Mouse (Mus musculus) WW6 (cell line): ENCODE measurements around the gene Zgpat.

Source experiments
- DNase-seq: peaks from one replicate; pipeline ENCODE4 v3.0.0-alpha.2; 2013; ENCODE audit warnings: low read depth, low spot score

Gene Zgpat

DNA sequence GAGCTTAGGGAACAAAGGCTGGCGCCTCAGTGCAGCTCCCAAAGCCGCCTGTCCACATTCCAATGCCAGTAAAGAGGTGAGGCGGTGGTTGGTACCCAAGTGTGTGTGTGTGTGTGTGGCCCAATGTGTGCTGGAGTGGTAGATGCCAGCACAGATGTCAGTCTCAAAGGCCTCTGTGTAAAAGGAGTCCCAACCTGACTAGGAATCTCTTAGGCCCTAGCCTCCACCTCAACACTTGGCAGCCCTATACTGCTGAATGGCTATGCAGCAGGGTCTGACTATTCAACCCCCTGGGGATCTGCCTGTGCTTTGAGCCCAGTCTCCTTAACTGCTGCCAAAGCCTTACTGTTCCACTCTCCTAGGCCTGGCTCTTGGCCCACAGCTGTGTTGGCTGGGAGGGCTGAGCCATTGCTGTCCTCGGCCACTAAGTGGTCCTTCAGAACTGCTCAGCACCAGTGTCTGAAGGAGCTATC lies 20.2 kb downstream of the Zgpat start:
- no peak for DNase-seq

DNA sequence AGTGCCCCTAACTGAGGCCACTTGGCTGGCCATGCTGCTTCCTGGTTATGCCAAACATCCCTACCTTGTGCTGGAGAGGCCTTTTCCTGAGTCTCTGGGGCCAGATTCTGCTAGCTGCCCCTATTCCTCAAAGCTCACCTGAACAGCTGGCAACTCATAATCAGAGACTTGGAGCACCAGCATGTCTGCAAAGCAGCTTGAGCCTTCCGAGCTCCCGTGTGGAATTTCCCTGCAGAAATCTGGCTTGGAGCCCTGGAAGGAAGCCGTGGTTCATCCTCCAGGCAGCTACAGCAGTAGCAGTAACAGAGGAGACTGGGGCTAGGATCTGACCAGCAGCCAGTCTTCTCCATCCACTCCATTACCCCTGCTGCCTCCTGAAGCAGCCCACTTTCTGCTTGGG lies 21.2 kb downstream of the Zgpat start:
- no peak for DNase-seq

DNA sequence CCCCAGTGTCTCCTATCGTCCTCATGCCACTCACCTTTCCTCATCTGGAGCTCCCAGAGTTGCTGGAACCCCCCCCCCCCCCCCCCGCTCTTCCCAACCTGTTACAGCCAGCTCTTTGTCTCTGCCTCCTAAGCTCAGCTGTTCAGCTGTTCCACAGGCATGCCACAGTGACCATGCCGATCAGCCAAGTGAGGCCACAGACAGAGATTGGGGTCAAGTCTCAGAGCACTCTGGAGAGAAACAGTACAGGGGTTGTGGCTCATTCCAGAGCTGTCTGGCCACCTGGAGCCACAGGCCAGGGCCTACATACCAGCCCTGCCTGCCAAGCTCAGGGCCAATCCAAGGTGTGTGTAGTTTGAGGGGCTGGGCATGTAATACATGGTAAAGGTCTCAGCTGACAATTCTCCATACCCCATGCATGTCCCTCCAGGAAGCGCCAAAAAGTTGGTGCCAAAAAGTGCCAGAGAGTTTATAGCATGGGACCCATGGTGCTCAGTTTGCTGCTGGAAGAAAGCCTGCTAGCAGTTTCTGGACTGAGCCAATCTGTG lies 22.0 kb downstream of the Zgpat start:
- no peak for DNase-seq

DNA sequence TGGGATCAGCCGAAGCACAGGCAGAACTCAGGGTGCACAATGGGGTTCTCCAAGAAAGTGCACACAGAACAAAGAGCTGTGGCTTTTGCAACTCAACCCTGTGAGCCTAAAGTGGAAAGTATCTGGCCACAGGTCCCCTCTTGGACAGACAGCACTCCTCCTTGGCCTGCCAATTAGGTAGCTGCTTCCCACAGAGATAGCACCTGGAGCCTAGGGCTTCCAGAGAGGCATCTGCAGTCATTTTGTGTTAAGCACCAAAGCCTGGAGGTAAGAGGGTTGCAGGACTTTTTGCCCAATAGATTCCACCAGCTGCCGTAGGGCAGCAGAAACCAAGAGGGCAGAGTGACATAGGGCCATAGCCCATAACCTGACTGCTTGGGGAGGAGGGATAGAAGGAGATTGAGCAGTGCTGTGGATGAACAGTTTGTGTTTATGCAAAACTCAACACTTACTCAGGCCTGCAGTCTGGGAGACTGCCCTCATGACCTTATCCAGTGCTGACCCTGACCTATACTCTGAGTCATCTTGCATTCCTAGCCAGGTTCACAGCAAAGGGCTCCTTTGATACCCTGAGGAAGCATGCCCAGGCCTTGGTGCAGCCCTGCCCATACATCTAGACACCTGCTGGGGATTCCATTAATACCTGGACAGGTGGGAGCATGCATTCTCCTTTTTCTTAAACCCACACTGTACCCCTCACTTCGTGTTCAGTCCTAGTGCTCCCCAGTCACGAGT lies 25.6 kb downstream of the Zgpat start:
- no peak for DNase-seq

DNA sequence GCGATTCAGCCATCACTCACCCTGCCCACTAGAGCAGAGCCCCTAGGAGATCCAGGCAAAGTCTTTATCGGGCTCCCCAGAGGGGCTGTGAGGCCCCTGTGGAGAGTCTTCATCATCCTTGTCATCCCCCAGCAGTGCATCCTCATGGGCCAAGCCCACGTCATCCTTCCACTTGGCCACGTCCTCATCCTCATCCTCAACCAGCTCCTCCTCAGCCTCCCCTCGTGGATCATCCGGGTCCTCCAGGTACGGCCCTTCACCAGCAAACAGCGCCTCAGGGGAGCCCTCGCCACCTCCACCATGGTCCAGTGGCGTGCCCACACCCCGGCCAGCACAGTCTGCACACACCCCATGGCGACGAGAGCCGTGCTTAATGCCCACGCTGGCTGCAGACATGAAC lies 26.3 kb downstream of the Zgpat start:
- DNase-seq, result no peak

DNA sequence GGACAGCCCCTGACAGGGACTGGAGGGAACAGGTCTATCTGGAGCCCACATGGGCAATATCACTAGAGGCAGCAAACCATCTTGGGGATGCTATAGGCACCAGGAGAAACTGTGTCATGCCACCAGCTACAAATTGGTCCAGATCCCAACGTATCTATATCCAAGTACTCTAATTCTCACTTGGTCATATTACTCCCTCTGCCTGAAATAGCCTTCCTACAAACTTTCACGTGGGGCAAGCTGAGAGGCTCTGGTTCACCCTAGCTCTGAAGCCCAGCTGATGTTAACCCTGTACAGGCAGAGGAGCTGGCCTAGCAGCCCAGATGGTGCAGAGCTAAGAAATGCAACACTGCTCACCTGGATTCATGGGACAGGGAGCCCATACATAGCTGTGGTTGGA lies 26.8 kb downstream of the Zgpat start:
- DNase-seq, result no peak

DNA sequence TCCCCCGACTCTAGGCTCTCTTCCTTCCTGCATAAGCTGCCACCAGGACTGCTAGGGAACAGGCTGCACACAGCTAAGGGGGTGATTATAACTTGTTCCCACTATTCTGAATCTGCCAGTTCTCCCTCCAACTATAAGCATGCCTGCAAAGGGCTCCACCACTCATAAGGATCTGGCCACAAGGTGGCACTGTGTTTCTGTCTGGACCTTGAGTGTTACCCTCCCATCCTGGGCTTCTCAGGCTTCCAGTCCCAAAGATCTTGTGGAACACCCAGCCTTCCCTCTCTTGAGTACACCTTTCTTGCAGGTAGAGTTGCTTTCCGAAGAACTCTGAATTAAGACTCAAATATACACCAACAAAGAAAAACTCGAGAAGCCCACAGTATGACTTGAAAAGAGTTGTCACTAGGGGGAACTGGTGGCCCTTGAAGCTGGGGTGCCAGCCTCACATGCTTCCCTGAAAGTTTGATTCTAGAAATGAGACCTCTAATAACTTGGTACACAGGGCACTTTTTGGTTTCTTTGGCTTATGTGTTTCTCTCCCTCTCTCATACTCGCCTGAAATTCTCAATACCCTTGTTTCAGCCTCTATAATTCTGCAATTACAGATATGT lies 28.0 kb downstream of the Zgpat start:
- DNase-seq, result peak; percentile 29

DNA sequence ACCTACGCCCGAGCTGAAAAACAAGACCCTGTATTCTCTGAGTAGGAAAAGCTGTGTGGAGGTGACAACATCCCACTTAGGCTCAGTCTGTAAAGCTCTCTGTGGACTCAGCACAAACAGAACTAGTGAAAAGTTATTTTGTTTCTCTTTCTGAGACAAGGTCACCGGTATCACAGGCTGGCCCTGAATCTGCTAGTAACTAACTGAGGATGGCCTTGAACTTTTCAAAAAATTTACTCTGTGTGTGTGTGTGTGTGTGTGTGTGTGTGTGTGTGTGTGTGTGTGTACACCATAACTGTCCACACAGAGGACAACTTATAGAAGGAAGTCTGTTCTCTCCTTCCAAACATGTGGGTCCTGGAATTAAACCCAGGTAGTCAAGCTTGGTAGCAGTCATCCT lies 29.4 kb downstream of the Zgpat start:
- DNase-seq, result no peak

DNA sequence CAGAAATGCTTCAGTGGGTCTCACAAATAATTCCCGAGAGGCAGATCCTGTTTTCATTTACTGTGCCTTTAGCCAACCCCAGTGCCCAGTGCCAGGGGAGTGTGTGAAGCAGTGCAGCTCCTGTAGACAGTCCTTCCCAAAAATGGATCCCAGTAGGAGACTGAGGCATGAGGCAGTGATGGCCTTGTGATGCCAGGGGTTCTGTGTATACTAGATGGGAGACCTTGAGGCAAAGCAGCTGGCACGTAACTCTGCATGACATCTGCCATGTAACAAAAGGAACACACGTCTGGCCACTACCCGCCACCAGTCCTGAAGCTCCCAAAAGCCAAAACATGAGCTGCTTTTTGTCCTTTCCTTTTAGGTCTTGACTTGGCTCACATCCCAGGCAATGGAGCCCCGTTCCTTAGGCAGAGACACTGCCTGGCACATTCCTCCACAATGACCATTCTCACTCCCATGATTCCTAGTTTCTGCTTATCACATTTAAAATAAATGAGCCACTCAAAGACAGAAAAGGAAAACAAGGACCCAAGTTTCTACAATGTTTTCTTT lies 32.6 kb downstream of the Zgpat start:
- no peak for DNase-seq

DNA sequence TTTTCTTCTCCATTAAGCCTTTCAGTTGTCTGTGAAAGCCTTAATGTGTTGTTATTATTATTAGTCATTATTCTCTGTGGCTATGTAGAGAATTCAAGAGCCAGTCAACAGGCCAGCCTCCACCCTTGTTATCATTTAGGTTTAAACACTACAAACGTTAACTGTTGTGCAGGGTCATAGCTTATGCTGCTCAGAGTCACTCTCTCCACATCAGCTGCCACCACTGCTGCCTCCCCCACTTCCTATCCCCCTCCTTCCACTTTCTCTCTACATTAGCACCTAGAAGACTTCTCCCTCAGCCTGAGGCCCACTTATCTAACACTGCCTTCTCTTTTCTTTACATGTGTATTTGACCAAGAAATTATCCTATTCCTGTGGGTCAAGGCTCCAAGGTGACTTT lies 36.8 kb downstream of the Zgpat start:
- DNase-seq, result no peak

DNA sequence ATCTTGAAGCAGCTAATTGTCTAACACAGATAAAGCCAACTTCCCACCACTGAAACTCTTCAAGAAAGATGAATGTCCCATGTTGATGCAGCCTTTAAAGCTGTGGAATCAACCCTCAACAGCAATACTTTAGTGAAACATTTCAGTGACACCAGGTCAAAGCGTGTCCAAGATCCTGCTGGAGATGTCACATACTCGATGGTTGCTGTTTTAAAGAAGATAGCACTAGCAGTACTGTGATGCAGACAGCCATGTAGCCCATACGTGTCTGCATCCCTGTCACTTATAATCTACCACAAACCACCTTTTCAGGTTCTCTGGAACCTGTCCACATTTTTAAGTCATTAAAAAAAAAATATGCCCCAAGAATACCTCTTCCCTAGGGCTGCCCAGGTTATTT lies 39.0 kb downstream of the Zgpat start:
- DNase-seq, result no peak

DNA sequence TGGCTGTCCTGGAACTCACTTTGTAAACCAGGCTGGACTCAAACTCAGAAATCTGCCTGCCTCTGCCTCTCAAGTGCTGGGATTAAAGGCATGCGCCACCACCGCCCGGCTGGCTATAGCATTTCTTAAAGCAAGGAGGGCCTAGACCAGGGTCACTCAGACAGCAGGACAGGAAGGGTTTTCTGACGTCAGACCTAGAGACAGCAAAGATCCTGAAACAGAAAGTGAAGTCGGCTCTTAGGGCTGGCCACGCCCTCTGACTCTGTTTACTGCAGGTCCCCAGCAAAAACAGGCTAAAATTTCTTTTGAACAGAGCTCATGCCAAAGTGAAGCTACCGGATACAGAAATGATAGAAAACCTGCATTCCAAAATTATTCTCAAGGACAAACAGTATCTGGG lies 44.9 kb downstream of the Zgpat start:
- no peak for DNase-seq

DNA sequence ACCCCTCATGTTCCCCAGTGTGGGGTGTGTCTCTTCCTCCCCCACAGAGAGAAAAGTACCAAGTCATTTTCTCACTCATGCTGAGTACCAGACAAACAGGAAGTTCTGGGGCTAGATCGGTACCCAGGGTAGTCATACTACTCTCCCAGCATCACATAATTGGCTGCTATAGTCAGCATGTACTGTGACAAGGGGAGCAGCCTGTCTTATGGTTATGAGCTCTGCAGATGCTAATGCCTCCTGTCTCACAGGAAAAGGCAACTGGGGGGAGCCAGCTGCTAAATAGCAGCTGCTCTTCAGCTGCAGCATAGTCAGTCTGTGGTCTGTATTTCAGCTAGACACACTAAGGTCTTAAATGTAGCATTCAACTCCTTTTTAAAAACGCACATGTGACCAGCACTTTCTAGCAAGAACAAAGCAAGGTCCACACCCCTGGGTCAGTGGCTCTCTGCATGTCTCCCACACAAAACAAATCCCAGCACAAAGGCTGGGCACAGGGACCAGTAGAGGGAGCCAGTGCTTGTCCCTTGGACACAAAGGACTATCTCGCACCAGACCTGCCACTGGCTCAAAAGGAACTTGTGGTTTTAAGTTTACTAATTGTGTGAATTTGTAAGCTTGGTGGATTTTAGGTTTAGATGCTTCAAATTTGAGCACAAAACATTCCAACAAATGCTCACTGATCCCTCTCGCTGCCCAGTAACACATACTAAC lies 46.2 kb downstream of the Zgpat start:
- no peak for DNase-seq

DNA sequence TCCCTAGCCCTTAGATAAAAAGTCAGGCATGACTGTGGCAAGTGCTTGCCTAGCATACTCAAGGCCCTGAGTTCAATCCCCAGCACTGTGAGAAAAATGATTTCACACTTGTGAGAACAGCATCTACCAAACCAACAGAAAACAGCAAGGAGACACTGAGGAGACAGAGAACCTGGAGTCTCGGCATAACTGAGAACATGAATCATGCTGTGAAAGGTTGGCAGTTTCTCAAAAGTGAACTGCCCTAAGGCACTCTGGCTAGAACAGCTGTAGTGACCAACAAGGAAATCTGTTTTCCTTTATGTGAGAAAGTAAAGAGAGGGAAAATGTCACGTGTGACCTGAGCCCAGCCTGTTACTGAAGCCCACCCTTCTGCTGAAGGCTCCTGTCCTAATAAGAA lies 48.4 kb downstream of the Zgpat start:
- no peak for DNase-seq

DNA sequence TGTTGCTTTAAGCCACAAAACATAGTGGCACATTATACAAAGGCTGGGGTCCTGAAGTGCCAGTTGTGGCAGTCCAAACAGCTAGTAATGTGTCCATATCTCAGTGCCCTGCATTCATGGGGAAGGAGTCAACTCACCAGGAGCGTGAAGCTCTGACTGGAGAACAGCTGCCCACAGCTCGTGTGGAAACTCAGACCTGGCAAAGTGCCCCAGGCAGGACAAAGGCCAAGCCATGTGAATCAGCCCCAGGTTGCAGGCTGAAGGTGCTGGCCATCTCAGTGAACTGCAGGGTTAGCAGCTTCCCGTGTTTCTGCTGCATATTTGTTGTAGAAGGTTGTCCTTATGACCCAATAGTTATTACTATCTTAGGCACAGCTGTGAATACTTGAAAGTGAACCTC lies 51.2 kb downstream of the Zgpat start:
- DNase-seq, result no peak

DNA sequence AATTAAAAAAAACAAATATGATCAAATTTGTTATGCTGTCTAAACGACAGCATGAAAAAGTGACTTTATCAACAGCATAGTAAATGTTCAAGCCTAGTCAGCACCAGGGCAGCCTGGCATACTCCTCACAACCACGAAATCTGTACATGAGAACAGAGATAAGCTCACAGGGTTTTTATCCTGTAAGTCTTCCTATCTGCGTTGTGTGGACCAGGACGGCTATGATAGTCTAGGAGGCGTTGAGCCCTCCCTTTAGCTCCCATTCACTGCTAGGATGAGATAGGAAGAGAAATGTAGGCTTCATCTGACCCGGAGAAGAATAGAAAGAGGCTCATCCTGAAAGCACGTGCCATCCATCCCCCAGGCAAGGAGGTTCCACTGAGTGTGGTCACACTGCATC lies 54.6 kb downstream of the Zgpat start:
- no peak for DNase-seq

DNA sequence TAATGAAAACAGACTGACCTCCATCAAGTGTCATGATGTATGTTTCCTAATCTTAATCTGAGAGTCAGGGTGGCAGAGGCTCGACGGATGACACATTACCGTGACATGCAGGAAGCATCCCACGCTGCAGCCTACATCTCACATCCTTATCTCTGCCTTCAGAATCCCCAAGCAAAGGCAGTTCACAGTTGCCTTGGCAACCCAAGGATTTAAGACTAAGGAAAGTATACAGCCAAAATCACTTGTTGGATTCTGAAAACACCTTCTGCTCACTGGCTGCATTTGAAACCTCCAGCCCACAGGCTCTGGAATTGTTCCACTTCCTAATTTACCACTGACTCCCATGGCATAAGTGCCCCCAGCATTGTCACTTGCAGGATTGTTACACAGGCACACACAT lies 55.7 kb downstream of the Zgpat start:
- no peak for DNase-seq

DNA sequence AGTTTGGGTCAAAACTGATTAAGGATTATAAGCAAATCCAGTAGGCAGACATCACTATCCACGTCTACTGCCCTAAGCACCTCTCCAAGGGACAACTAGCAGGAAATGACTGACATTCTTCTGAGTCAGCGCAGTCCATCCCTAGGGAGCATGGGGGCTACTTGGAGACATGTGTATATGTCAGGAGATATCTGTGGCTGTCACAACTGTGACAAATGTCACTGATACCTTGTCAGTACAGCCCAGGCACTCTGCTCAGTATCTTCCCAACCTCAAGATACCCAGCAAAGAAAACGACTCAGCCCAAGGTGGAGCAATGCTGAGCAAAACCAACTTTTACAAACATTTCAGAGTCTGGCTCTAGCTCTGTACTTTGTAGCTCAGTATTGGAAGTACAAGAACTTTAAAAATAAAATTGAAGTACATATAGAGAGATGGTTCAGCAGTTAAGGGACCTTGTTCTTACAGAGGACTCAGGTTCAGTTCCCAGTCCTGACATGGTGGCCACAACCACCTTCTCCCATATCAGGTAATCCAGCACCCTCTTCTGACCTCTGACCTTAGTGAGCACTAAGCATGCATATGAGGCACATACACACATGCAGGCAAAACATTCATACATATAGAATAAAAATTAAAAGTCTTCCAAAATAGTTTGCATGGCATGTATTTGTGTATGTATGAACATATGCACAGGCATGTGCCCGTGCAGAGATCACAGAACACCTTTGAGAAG lies 56.3 kb downstream of the Zgpat start:
- no peak for DNase-seq

DNA sequence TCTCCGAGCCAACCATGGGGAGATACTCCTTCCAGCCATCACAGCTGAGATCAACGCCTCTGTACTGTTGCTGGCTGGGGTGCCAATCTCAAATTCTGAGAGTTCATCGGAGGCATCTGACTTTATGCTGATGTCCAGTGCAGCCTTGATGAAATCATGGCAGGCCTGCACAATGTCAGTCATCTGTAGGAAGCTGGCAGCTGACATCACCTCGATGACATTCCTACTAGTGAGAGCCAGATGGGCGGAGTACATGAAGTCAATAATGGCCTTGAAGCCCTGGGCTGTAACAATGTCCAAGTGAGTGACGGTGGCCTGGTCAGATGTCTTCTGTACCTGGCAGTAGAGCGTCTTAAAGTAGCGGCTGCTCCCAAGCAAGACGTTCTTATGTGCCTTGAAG lies 59.1 kb downstream of the Zgpat start:
- DNase-seq, result no peak
